Mouse (Mus musculus) CH12.LX (cell line): Measurements from ENCODE around the gene Bco2.

ENCODE experiments used
- CTCF ChIP-seq, 2 experiments: IDR thresholded peaks in 1 of 2; conservative IDR thresholded peaks in 1 of 2; 2 replicates each; pipeline ENCODE4 v1.5.1; 2011 to 2012; ENCODE audit warnings: low read depth in 2 of 2, low read length in 2 of 2, improper control_type of control experiment in 1 of 2, inconsistent platforms in 1 of 2, mild to moderate bottlenecking in 1 of 2, moderate library complexity in 1 of 2
- ETS1 ChIP-seq: conservative IDR thresholded peaks from 2 replicates; pipeline ENCODE4 v1.6.1; 2012; ENCODE audit warnings: low read depth, mild to moderate bottlenecking, inconsistent platforms, low read length, improper control_type of control experiment, moderate library complexity
- POLR2A ChIP-seq: IDR thresholded peaks from 2 replicates; pipeline ENCODE4 v1.6.1; 2011; ENCODE audit warnings: low read depth, mild to moderate bottlenecking, improper control_type of control experiment, low read length
- RAD21 ChIP-seq: IDR thresholded peaks from 2 replicates; pipeline ENCODE4 v1.6.1; 2011; ENCODE audit warnings: low read depth, mild to moderate bottlenecking, low read length, improper control_type of control experiment, moderate library complexity
- UBTF ChIP-seq: IDR thresholded peaks from 2 replicates; pipeline ENCODE4 v1.6.1; 2012; ENCODE audit warnings: low read depth, mild to moderate bottlenecking, inconsistent platforms, low read length, improper control_type of control experiment, moderate library complexity
- ZNF384 ChIP-seq: IDR thresholded peaks from 2 replicates; pipeline ENCODE4 v1.6.1; 2012; ENCODE audit warnings: low read depth, low read length, improper control_type of control experiment, inconsistent platforms

DNA sequence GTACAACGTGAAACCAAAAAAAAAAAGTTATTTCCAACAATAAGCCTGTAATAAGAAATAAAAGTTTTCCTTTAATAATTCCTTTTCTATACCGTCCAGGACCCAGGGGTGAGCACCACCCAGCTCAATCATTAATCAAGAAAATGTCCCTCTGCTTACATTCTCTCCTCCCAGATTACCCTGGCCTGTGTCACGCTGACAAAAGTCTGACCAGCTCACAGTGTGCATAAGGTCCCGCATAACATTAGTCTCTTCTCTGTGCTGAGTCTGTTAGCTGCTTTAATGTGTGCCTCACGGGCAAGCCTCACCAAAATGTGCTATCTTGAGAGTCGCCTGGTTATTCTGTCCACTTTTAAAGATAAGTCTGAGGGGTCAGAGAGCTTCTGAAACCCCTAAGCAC lies 49.6 kb downstream of the Bco2 start:
- no peak for TF ChIP-seq CTCF (conservative IDR thresholded peaks at IDR 0.05 in 1 of 2, IDR thresholded peaks at IDR 0.05 in 1 of 2; ENCODE audit: low read depth in 2 of 2, low read length in 2 of 2)
- no peak for TF ChIP-seq ZNF384
- no peak for TF ChIP-seq POLR2A
- no peak for TF ChIP-seq RAD21
- TF ChIP-seq ETS1: no peak
- TF ChIP-seq UBTF: no peak
